Mouse (Mus musculus) ES-E14 (cell line): ENCODE measurements around the gene Il18rap.

Source experiments
- HCFC1 ChIP-seq: IDR thresholded peaks from 2 replicates; pipeline ENCODE4 v1.6.1; 2012; ENCODE audit warnings: low read length, inconsistent platforms, borderline replicate concordance; ENCODE audit not compliant: insufficient read depth
- MAFK ChIP-seq: IDR thresholded peaks from 2 replicates; pipeline ENCODE4 v1.6.1; 2014; ENCODE audit warnings: mild to moderate bottlenecking, low read depth, low read length, inconsistent platforms; ENCODE audit not compliant: insufficient read depth
- ZC3H11A ChIP-seq: IDR thresholded peaks from 2 replicates; pipeline ENCODE4 v1.6.1; 2012; ENCODE audit warnings: low read depth, mild to moderate bottlenecking, inconsistent platforms, low read length, borderline replicate concordance
- ZNF384 ChIP-seq: IDR thresholded peaks from 2 replicates; pipeline ENCODE4 v1.6.1; 2012; ENCODE audit warnings: low read depth, low read length, inconsistent platforms

GRCm38 (mm10) chr1:40516364-40516763 is 1.2 kb downstream of the Il18rap start:
- TF ChIP-seq ZC3H11A: no peak
- no peak for TF ChIP-seq MAFK
- TF ChIP-seq HCFC1: no peak
- TF ChIP-seq ZNF384: no peak
